Mouse (Mus musculus): ENCODE data around the gene Ybx2. TPM values are rescaled to one million over a fixed set of nuclear protein-coding genes. Genes with fewer than 3 reads are reported as not detected.
"Not testable (repeated sequence)": the region's sequence is repeated elsewhere in the genome, so short reads cannot be mapped to it uniquely, and the experiment has no call there.

The Ybx2 gene
- total and polyA plus RNA-seq, 2 experiments = not detected

GRCm38 (mm10) chr11:69921114-69922011 lies 14.2 kb upstream of the Ybx2 start, which contains the start of gene Eif5a:
Eif5a (minus strand) TSS chr11:69921958.
- peaks cover 5% of the 10 kb centered on the region; the same call in 1 of the 2 replicates for H3K4me1 ChIP-seq (ENCODE audit: control insufficient read depth, insufficient read depth, low read length)
- no peaks in the 10 kb centered on the region for H3K27me3 ChIP-seq (ENCODE audit: control insufficient read depth, insufficient read depth, low read length)
- peak within 1 kb of the TSS; percentile 93 for H3K27ac ChIP-seq (replicated peaks; ENCODE audit: insufficient read depth, low read depth, low read length)
- peaks cover 21% of the 10 kb centered on the region for H3K36me3 ChIP-seq (ENCODE audit: control insufficient read depth, insufficient read depth, low read length)
- under 1% methylated on average over 78 of the region's 78 CpGs for WGBS
- DNase-seq (ENCODE audit: extremely low read depth, low read depth, low spot score) = peak; percentile 99
- H3K79me2 ChIP-seq (ENCODE audit: control insufficient read depth, insufficient read depth, low read length) = peaks cover 11% of the 10 kb centered on the region
- H3K4me3 ChIP-seq (ENCODE audit: insufficient read depth, low read depth, low read length) = peak within 1 kb of the TSS; percentile 89
- H3K9ac ChIP-seq (ENCODE audit: low read depth, low read length) = peak within 1 kb of the TSS; percentile 97
- TF ChIP-seq POLR2A (IDR thresholded peaks at IDR 0.05; ENCODE audit: extremely low read depth, insufficient read depth, low read length) (peak; percentile 86), CTCF (IDR thresholded peaks at IDR 0.05; ENCODE audit: low read depth, low read length) (peak; percentile 63)

- Histone ChIP-seq H3K36me3 (ENCODE audit: control insufficient read depth, insufficient read depth, low read length) (peaks cover 20% of the 10 kb centered on the region), H3K4me3 (ENCODE audit: insufficient read depth, low read depth, low read length) (peak overlapping the region; percentile 55), H3K27me3 (ENCODE audit: control insufficient read depth, insufficient read depth, low read length) (no peaks in the 10 kb centered on the region), H3K79me2 (ENCODE audit: control insufficient read depth, insufficient read depth, low read length) (peaks cover 11% of the 10 kb centered on the region), H3K4me1 (ENCODE audit: control insufficient read depth, insufficient read depth, low read length) (peaks cover 5% of the 10 kb centered on the region; the same call in 1 of the 2 replicates), H3K27ac (replicated peaks; ENCODE audit: insufficient read depth, low read depth, low read length) (peak overlapping the region; percentile 90), H3K9ac (ENCODE audit: low read depth, low read length) (peak overlapping the region; percentile 80)
- 3% methylated on average over 12 of the region's 12 CpGs for WGBS
- TF ChIP-seq CTCF (IDR thresholded peaks at IDR 0.05; ENCODE audit: low read depth, low read length) (no peak), POLR2A (IDR thresholded peaks at IDR 0.05; ENCODE audit: extremely low read depth, insufficient read depth, low read length) (no peak)
- DNase-seq (ENCODE audit: extremely low read depth, low read depth, low spot score) = peak; percentile 46
These were observed 13.4 kb upstream of the Ybx2 start for GRCm38 (mm10) chr11:69922012-69922756.

- Histone ChIP-seq H3K36me3 (ENCODE audit: control insufficient read depth, insufficient read depth, low read length) (peaks cover 14% of the 10 kb centered on the region), H3K27me3 (ENCODE audit: control insufficient read depth, insufficient read depth, low read length) (no peaks in the 10 kb centered on the region), H3K9ac (ENCODE audit: low read depth, low read length) (peak overlapping the region; percentile 36; the same call in 1 of the 2 replicates), H3K79me2 (ENCODE audit: control insufficient read depth, insufficient read depth, low read length) (peaks cover 11% of the 10 kb centered on the region), H3K4me3 (ENCODE audit: insufficient read depth, low read depth, low read length) (no peak overlapping the region), H3K4me1 (ENCODE audit: control insufficient read depth, insufficient read depth, low read length) (peaks cover 5% of the 10 kb centered on the region; the same call in 1 of the 2 replicates), H3K27ac (replicated peaks; ENCODE audit: insufficient read depth, low read depth, low read length) (peak overlapping the region; percentile 90)
- DNase-seq (ENCODE audit: extremely low read depth, low read depth, low spot score) = no peak
- 49% methylated on average over 3 of the region's 3 CpGs for WGBS
- TF ChIP-seq POLR2A (IDR thresholded peaks at IDR 0.05; ENCODE audit: extremely low read depth, insufficient read depth, low read length) (no peak), CTCF (IDR thresholded peaks at IDR 0.05; ENCODE audit: low read depth, low read length) (no peak)
These were observed 12.8 kb upstream of the Ybx2 start for GRCm38 (mm10) chr11:69922796-69923195.

DNA sequence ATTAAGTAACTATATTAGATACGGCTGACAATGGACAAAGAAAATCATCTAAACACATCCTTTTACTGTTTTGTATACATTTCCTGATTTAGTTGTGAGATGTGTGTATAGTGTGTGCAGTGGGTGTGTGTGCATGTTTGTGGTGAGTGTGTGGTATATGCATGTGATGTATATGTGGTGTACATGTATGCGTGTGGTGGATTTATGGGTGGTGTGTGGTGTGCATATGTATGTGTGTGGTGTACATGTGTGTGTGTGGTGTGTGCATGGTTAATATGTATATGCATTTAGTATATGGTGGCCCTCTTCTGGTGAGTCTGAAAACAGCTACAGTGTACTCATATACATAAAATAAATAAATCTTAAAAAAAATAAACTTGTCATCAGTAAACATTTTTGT lies 8.1 kb upstream of the Ybx2 start:
- H3K9ac ChIP-seq (ENCODE audit: low read depth, low read length) = no peak overlapping the region
- 96% methylated on average over 2 of the region's 2 CpGs for WGBS
- H3K27ac ChIP-seq (replicated peaks; ENCODE audit: insufficient read depth, low read depth, low read length) = no peak overlapping the region
- TF ChIP-seq CTCF (IDR thresholded peaks at IDR 0.05; ENCODE audit: low read depth, low read length) = no peak
- no peak for TF ChIP-seq POLR2A (IDR thresholded peaks at IDR 0.05; ENCODE audit: extremely low read depth, insufficient read depth, low read length)
- no peak overlapping the region for H3K4me3 ChIP-seq (ENCODE audit: insufficient read depth, low read depth, low read length)
- no peak for DNase-seq (ENCODE audit: extremely low read depth, low read depth, low spot score)
- H3K36me3 ChIP-seq (ENCODE audit: control insufficient read depth, insufficient read depth, low read length) = no peaks in the 10 kb centered on the region
- H3K27me3 ChIP-seq (ENCODE audit: control insufficient read depth, insufficient read depth, low read length) = no peaks in the 10 kb centered on the region
- H3K79me2 ChIP-seq (ENCODE audit: control insufficient read depth, insufficient read depth, low read length) = no peaks in the 10 kb centered on the region
- 0 out of 2 replicates have a peak, but pooled peaks cover 2% of the 10 kb centered on the region for H3K4me1 ChIP-seq (ENCODE audit: control insufficient read depth, insufficient read depth, low read length)

GRCm38 (mm10) chr11:69929712-69930111 lies 5.9 kb upstream of the Ybx2 start:
- 40% methylated on average over 4 of the region's 4 CpGs for WGBS
- H3K4me3 ChIP-seq (ENCODE audit: insufficient read depth, low read depth, low read length) = no peak overlapping the region
- H3K9ac ChIP-seq (ENCODE audit: low read depth, low read length) = no peak overlapping the region
- H3K27me3 ChIP-seq (ENCODE audit: control insufficient read depth, insufficient read depth, low read length) = no peaks in the 10 kb centered on the region
- TF ChIP-seq CTCF (IDR thresholded peaks at IDR 0.05; ENCODE audit: low read depth, low read length) (no peak), POLR2A (IDR thresholded peaks at IDR 0.05; ENCODE audit: extremely low read depth, insufficient read depth, low read length) (no peak)
- peaks cover 2% of the 10 kb centered on the region; the same call in 1 of the 2 replicates for H3K4me1 ChIP-seq (ENCODE audit: control insufficient read depth, insufficient read depth, low read length)
- H3K36me3 ChIP-seq (ENCODE audit: control insufficient read depth, insufficient read depth, low read length) = no peaks in the 10 kb centered on the region
- no peaks in the 10 kb centered on the region for H3K79me2 ChIP-seq (ENCODE audit: control insufficient read depth, insufficient read depth, low read length)
- DNase-seq (ENCODE audit: extremely low read depth, low read depth, low spot score) = no peak
- H3K27ac ChIP-seq (replicated peaks; ENCODE audit: insufficient read depth, low read depth, low read length) = no peak overlapping the region

DNA sequence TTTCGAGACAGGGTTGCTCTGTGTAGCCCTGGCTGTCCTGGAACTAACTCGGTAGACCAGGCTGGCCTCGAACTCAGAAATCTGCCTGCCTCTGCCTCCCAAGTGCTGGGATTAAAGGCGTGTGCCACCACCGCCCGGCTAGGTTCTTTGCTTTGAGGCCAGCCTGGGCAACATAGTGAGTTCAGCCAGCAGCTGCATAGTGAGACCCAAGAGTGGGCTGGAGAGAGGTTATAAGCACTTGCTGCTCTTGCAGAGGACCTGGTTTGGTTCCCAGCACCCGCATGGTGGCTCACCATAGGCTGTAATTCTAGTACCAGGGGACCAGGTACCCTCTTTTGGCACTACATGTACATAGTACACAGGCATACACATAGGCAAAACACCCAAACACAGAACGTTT lies 5.4 kb upstream of the Ybx2 start:
- H3K9ac ChIP-seq (ENCODE audit: low read depth, low read length); DNase-seq (ENCODE audit: extremely low read depth, low read depth, low spot score); H3K4me1 ChIP-seq (ENCODE audit: control insufficient read depth, insufficient read depth, low read length); H3K27me3 ChIP-seq (ENCODE audit: control insufficient read depth, insufficient read depth, low read length); H3K36me3 ChIP-seq (ENCODE audit: control insufficient read depth, insufficient read depth, low read length); H3K27ac ChIP-seq (replicated peaks; ENCODE audit: insufficient read depth, low read depth, low read length); H3K79me2 ChIP-seq (ENCODE audit: control insufficient read depth, insufficient read depth, low read length); H3K4me3 ChIP-seq (ENCODE audit: insufficient read depth, low read depth, low read length): not testable (repeated sequence)
- 87% methylated on average over 8 of the region's 8 CpGs for WGBS

All from liver, adult 2 months (tissue).